Mouse (Mus musculus) stomach, postnatal 0 days (tissue): ENCODE measurements at regions not wholly inside any gene's neighbourhood (a gene's known extent, or its start where the extent isn't known, plus 50 kb on each side); places are given as distances from the start of the nearest gene placed in this dataset.

Experiments used
- ATAC-seq: fragments of 200-750 bp; cut with Nextera tagmentation; 2 replicates; pipeline ENCODE4 v1.8.0; 2017; ENCODE audit not compliant: low FRiP score, low TSS enrichment
- DNase-seq: peaks from one replicate; pipeline ENCODE4 v3.0.0-alpha.2; 2016; ENCODE audit warnings: low spot score
- H3K27ac ChIP-seq: fragments of 300-500 bp; sonication (generic); replicated peaks from 2 replicates; pipeline ENCODE4 v1.5.1; 2014; ENCODE audit warnings: mild to moderate bottlenecking, control low read depth
- H3K27me3 ChIP-seq: fragments of 300-500 bp; sonication (generic); 2 replicates; pipeline ENCODE4 v1.6.1; 2014; ENCODE audit warnings: low read length; ENCODE audit not compliant: control insufficient read depth, insufficient read depth
- H3K36me3 ChIP-seq: fragments of 300-500 bp; sonication (generic); 2 replicates; pipeline ENCODE4 v1.6.1; 2014; ENCODE audit warnings: low read length, mixed read lengths; ENCODE audit not compliant: control insufficient read depth, insufficient read depth
- H3K4me1 ChIP-seq: fragments of 300-500 bp; sonication (generic); replicated peaks from 2 replicates; pipeline ENCODE4 v1.6.1; 2014; ENCODE audit warnings: antibody characterized with exemption; ENCODE audit not compliant: control insufficient read depth, insufficient read depth
- H3K4me2 ChIP-seq: fragments of 300-500 bp; sonication (generic); replicated peaks from 2 replicates; pipeline ENCODE4 v1.6.1; 2014; ENCODE audit warnings: low read depth, mild to moderate bottlenecking, control low read depth, moderate library complexity
- H3K4me3 ChIP-seq: fragments of 300-500 bp; sonication (generic); 2 replicates; pipeline ENCODE4 v1.5.1; 2014; ENCODE audit warnings: low read depth, low read length, control low read depth
- H3K9ac ChIP-seq: fragments of 300-500 bp; sonication (generic); 2 replicates; pipeline ENCODE4 v1.6.1; 2014; ENCODE audit warnings: mild to moderate bottlenecking, low read length, control low read depth, mixed read lengths
- H3K9me3 ChIP-seq: fragments of 300-500 bp; sonication (generic); 2 replicates; pipeline ENCODE4 v1.6.1; 2016; ENCODE audit warnings: low read length; ENCODE audit not compliant: control insufficient read depth
- CTCF ChIP-seq: IDR thresholded peaks from 2 replicates; pipeline ENCODE4 v1.5.1; 2016; ENCODE audit warnings: antibody characterized with exemption, low read depth, mild to moderate bottlenecking, moderate library complexity
- EP300 ChIP-seq: optimal IDR thresholded peaks from 2 replicates; pipeline ENCODE3; 2016; ENCODE audit warnings: antibody characterized with exemption
- WGBS: fragments of 180-500 bp; shearing (Covaris S2); extraction: QIAGEN DNeasy Blood & Tissue Kit; methylation state at CpG from one replicate; pipeline ENCODE4 v1.1.7; 2014; 5-methylcytosine and 5-hydroxymethylcytosine counted together

DNA sequence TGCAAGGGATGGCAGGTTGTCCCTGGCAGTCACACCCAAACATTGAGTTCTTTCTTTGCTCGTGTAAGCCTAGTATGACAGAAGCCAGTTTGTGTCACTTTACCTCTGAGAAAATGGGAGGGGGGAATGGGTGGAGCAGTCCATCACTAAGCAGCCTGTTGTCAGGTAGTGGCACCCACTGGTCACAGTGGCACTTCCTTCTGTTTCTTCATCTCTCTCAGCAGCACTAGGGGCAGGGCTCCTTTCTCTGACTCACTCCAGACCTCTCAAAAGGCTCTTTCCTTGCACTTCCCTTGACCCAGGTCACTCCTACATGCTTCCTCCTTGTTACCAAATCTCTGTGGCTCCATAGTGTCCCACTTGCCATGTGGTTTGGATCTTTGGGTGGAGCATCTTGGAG is 52.9 kb upstream of the Mef2a start:
- Histone ChIP-seq H3K4me3 (no peak overlapping the region), H3K36me3 (no peaks in the 10 kb centered on the region), H3K9ac (no peak overlapping the region), H3K4me1 (no peaks in the 10 kb centered on the region), H3K9me3 (no peaks in the 10 kb centered on the region), H3K4me2 (no peak overlapping the region), H3K27ac (no peak overlapping the region), H3K27me3 (no peaks in the 10 kb centered on the region)
- WGBS = 40% methylated on average over 1 of the region's 1 CpGs
- ATAC-seq (peak; percentile 46; the same call in 1 of the 2 replicates), DNase-seq (no peak)
- no peak for TF ChIP-seq CTCF
- TF ChIP-seq EP300 = no peak

DNA sequence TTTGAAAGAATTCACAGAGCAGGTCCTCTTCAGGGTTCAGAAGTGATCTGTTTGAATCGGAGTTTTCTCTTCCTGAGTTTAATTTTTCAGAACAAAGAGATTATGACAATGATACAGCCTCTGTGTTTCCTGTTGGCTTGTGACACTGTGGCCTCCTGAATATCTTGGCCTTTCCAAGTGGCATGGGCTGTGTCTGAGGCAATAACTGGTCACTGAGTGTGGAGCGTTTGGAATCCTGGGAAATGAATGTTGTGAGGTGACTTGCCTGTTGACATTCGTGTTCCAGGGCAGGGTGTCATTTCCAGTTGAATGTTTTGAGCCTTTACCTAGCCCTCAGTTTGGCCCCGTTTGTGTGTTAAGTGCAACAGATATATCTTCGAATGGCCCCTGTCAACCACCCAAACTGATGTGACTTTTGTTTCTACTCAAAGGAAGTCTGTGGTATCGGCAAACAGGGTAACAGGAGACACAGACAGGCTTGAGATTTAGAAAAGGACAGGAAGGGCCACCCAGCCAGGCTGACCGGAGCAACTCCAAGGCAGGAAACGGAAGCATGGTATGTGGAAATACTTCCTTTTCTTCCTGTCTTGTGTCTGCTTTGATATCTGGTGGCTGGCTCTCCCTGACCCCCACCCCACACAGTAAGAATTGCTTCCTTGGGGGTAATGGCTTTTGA is 52.3 kb upstream of the Mef2a start:
- H3K36me3 ChIP-seq = no peaks in the 10 kb centered on the region
- no peaks in the 10 kb centered on the region for H3K4me1 ChIP-seq
- no peak overlapping the region for H3K27ac ChIP-seq
- H3K9me3 ChIP-seq = no peaks in the 10 kb centered on the region
- no peak overlapping the region for H3K4me3 ChIP-seq
- 54% methylated on average over 8 of the region's 8 CpGs for WGBS
- no peak for ATAC-seq
- no peak for DNase-seq
- no peak overlapping the region for H3K4me2 ChIP-seq
- TF ChIP-seq CTCF (no peak), EP300 (no peak)
- H3K27me3 ChIP-seq = no peaks in the 10 kb centered on the region
- no peak overlapping the region for H3K9ac ChIP-seq
